ENCODE assay signal across 21 mouse cellular contexts in the genomic region with DNA sequence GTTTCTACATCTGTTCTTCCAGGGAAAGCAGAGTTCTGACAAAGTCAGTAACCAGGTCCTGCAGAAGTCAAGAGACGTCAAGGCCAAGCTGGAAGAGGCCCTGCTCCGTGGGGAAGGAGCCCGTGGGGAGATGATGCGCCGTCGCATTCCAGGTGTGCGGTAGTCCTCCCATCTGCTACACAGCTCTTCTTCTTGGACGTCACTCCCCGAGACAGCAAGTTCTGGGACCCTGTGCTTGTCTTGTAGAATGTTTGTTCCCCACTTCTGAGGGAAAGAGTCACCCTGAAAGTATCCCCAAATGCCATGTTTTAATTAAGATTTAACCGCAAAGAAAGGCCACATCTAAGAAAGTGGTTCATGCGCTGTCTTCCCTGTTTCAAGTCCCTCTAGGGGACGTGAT.
DNase-seq lines count a peak whose midpoint lies in the region; ATAC-seq and TF ChIP-seq lines count a peak whose summit lies in the region.
"Had no signal": no experiment of that assay in that cellular context is flagged by ENCODE, and none has a peak within 500 bp of the region (broad histone marks: within the 10 kb centered on the region; RNA-seq: fewer than 3 reads in every experiment).

No protein-coding gene starts in this region.

- H3K9ac ChIP-seq in heart, adult 2 months (ENCODE audit: low read depth, low read length) = no peak overlapping the region
- no peak overlapping the region for H3K9ac ChIP-seq in intestine, embryonic 14.5 days (ENCODE audit: low read length)
- H3K9ac ChIP-seq in intestine, embryonic 15.5 days = no peak overlapping the region

- H3K27me3 ChIP-seq in heart, embryonic 10.5 days (ENCODE audit: insufficient read depth, poor library complexity, severe bottlenecking) = peaks cover 9% of the 10 kb centered on the region; the same call in 1 of the 2 replicates
- H3K27me3 ChIP-seq in heart, adult 2 months (ENCODE audit: control insufficient read depth, insufficient read depth, low read length) = no peaks in the 10 kb centered on the region
- no peaks in the 10 kb centered on the region for H3K27me3 ChIP-seq in intestine, embryonic 14.5 days (replicated peaks; ENCODE audit: control insufficient read depth, insufficient read depth, low read length)
- no peaks in the 10 kb centered on the region for H3K27me3 ChIP-seq in intestine, embryonic 15.5 days (replicated peaks)
- H3K27me3 ChIP-seq: CH12.LX, Patski had no signal

- no peak for ATAC-seq in intestine, embryonic 14.5 days (replicated peaks; ENCODE audit: low FRiP score, low TSS enrichment, low read depth)
- ATAC-seq in intestine, embryonic 15.5 days = no peak
- ATAC-seq: activated CD4-positive, CD25-positive, alpha-beta regulatory T cell, adult 4 months; CD4-positive, CD25-positive, alpha-beta regulatory T cell, adult 4 months; Patski had no signal

- no peak for TF ChIP-seq POLR2A in heart, adult 2 months (IDR thresholded peaks at IDR 0.05; ENCODE audit: insufficient read depth, low read depth, low read length)

- H3K4me3 ChIP-seq in heart, embryonic 10.5 days = no peak overlapping the region
- no peak overlapping the region for H3K4me3 ChIP-seq in heart, adult 2 months
- H3K4me3 ChIP-seq in intestine, embryonic 14.5 days (ENCODE audit: low read depth, low read length) = no peak overlapping the region
- no peak overlapping the region for H3K4me3 ChIP-seq in intestine, embryonic 15.5 days (replicated peaks)

- H3K4me2 ChIP-seq in intestine, embryonic 14.5 days (ENCODE audit: low read length) = no peak overlapping the region
- H3K4me2 ChIP-seq in intestine, embryonic 15.5 days (replicated peaks) = no peak overlapping the region

- H3K27ac ChIP-seq in heart, embryonic 10.5 days = no peak overlapping the region
- H3K27ac ChIP-seq in heart, adult 2 months = no peak overlapping the region
- H3K27ac ChIP-seq in intestine, embryonic 14.5 days (ENCODE audit: low read depth) = no peak overlapping the region
- H3K27ac ChIP-seq in intestine, embryonic 15.5 days = no peak overlapping the region

- no peaks in the 10 kb centered on the region; the same call in 1 of the 2 replicates for H3K36me3 ChIP-seq in heart, embryonic 10.5 days
- H3K36me3 ChIP-seq in heart, adult 2 months (ENCODE audit: control insufficient read depth, insufficient read depth, low read length) = no peaks in the 10 kb centered on the region
- H3K36me3 ChIP-seq in intestine, embryonic 14.5 days (ENCODE audit: control insufficient read depth, insufficient read depth, low read length) = no peaks in the 10 kb centered on the region
- H3K36me3 ChIP-seq in intestine, embryonic 15.5 days = no peaks in the 10 kb centered on the region
- H3K36me3 ChIP-seq: G1E had no signal

- TF ChIP-seq CTCF in heart, adult 2 months (IDR thresholded peaks at IDR 0.05) = no peak

- WGBS in heart, embryonic 10.5 days = 86% methylated on average over 12 of the region's 12 CpGs
- WGBS in heart, adult 2 months = 90% methylated on average over 12 of the region's 12 CpGs
- WGBS in intestine, embryonic 14.5 days = 82% methylated on average over 12 of the region's 12 CpGs
- WGBS in intestine, embryonic 15.5 days = 86% methylated on average over 12 of the region's 12 CpGs

- no peaks in the 10 kb centered on the region for H3K79me2 ChIP-seq in heart, adult 2 months (replicated peaks; ENCODE audit: control insufficient read depth, insufficient read depth, low read length)

- no peaks in the 10 kb centered on the region for H3K9me3 ChIP-seq in heart, embryonic 10.5 days
- H3K9me3 ChIP-seq in intestine, embryonic 14.5 days (ENCODE audit: control insufficient read depth, low read length) = no peaks in the 10 kb centered on the region
- H3K9me3 ChIP-seq in intestine, embryonic 15.5 days = no peaks in the 10 kb centered on the region

- intact Hi-C loops in heart, adult 2 months (cut with DNase I) = no loop called here

- H3K4me1 ChIP-seq in heart, embryonic 10.5 days = peaks cover 5% of the 10 kb centered on the region; the same call in 1 of the 2 replicates
- no peaks in the 10 kb centered on the region for H3K4me1 ChIP-seq in heart, adult 2 months (ENCODE audit: control insufficient read depth, insufficient read depth, low read length)
- no peaks in the 10 kb centered on the region for H3K4me1 ChIP-seq in intestine, embryonic 14.5 days (replicated peaks; ENCODE audit: control insufficient read depth, insufficient read depth, low read length)
- no peaks in the 10 kb centered on the region for H3K4me1 ChIP-seq in intestine, embryonic 15.5 days (replicated peaks)

- peak; percentile 54 for DNase-seq in heart, adult 11 months
- DNase-seq in heart, postnatal 4 days = no peak
- DNase-seq in heart, embryonic 10.5 days (ENCODE audit: low spot score) = peak; percentile 53
- no peak for DNase-seq in heart, adult 2 months
- peak; percentile 40 for DNase-seq in intestine, embryonic 14.5 days (ENCODE audit: low spot score)
- DNase-seq: adrenal gland, adult 2 months; adrenal gland, adult 8-10 months; adrenal gland, postnatal 10 days; adrenal gland, postnatal 14 days; adrenal gland, postnatal 25 days; adrenal gland, postnatal 36 days; B cell, adult 2 months; cerebellum, adult 11 months; cerebellum, adult 11-12 months; cerebellum, adult 18-20 months had no signal

- no peak for TF ChIP-seq EP300 in heart, adult 2 months (IDR thresholded peaks at IDR 0.05; ENCODE audit: insufficient read depth, low read depth, low read length)

Comparison
In these comparisons a context has a peak if more than half of its experiments do, and no peak if none do; other contexts are left out.
1. DNase-seq: peak in heart, adult 11 months (single experiment), heart, embryonic 10.5 days (single experiment) and intestine, embryonic 14.5 days (single experiment); none in heart, postnatal 4 days (single experiment) and heart, adult 2 months (0 of 2).